Mouse (Mus musculus) erythroblast, embryonic 14.5 days (primary cell): Measurements from ENCODE around the gene Cct8.

ENCODE experiments used
- GATA1 ChIP-seq: IDR thresholded peaks from 2 replicates; pipeline ENCODE4 v1.6.1; 2012; ENCODE audit warnings: low read length, inconsistent platforms, mixed read lengths
- TAL1 ChIP-seq: IDR thresholded peaks from 3 replicates; pipeline ENCODE4 v1.6.1; 2012; ENCODE audit warnings: low read length, inconsistent platforms, mixed read lengths

GRCm38 (mm10) chr16:87437096-87437495 lies 58.6 kb downstream of the Cct8 start:
- TF ChIP-seq GATA1 = no peak
- TF ChIP-seq TAL1 = no peak
